Mouse (Mus musculus): ENCODE data around the gene Retsat.

The Retsat gene

DNA sequence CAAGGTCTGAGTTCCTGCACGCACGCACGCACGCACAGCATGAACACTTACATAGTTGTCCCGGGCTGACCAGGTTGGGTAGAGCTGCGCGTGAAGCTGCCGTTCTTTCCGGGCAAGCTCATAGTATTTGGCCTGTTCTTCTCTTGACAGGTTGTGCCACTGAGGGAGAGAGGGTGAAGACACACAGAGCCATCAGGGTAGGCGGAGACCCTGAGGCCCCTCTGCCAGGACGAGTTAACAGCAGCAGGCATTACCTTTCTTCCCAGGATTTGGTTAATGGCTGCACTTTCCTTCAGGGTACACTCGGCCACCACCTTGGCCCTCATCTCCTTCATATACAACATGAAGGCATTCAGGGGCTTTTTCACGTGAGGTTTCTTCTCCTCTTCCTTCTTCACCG is 32.7 kb downstream of the Retsat start:
- CTCF ChIA-PET = no interaction called here

DNA sequence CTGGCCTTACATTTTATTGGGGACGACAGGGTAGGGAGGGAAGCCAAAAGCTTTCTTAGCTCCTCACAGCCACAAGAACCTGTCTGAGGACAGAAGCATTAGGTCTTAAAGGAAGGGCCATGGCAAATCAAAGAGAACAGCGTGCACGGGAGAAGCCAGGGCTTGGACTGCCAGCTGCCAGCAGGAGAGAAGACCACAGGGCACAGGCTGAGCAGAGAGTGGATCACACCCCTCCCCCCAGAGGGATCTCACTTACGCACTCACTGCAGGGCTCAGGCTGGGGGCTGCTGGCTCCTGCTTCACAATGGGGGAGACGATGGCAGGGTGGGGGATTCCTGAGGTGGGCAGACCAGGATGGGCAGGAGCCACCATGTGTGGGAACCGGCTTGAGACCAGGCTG is 33.4 kb downstream of the Retsat start:
- ChIA-PET POLR2A (interaction anchor here in 2 of 4 experiments (0.7 kb wide), 2 partner anchors 10 to 202 kb away, joined by 3 to 4 read pairs; no protein-coding TSS in a partner anchor), CTCF (no interaction called here)

More for the DNA sequence above, 32.7 kb downstream of the Retsat start:
- POLR2A ChIA-PET = interaction anchor here in 3 of 4 experiments (0.6 to 2.5 kb wide), 7 partner anchors 11 to 194 kb away, joined by 3 to 10 read pairs (median 4); partner anchors contain the start of gene Tgoln1 (in 2 of the 3)

DNA sequence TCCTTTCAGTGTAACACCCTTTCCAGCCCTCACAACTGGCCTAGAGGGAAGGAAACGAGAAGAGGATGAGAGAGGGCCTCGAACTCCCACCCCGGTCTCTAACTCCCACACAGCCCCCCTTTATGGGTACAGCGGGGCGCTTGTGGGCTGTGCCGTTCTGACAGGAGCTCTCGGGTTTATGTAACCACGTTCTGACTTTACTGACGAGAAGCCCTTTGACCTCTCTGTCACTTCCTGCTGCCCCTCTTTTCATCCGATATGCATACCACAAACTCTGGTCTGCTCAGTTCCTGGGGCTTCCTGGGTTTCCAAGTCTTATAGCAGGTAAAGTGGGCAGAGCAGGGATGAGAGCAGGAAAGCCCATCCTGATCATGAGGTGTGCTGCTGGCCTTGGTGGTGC is 36.0 kb downstream of the Retsat start:
- ChIA-PET CTCF (interaction anchor here in 3 of 4 experiments (0.7 to 1.7 kb wide), 6 partner anchors 11 to 101 kb away, joined by 3 to 6 read pairs (median 4); no protein-coding TSS in a partner anchor), POLR2A (interaction anchor here in 3 of 4 experiments (0.5 to 3.0 kb wide), 8 partner anchors 10 to 154 kb away, joined by 3 to 15 read pairs (median 4); no protein-coding TSS in a partner anchor)

DNA sequence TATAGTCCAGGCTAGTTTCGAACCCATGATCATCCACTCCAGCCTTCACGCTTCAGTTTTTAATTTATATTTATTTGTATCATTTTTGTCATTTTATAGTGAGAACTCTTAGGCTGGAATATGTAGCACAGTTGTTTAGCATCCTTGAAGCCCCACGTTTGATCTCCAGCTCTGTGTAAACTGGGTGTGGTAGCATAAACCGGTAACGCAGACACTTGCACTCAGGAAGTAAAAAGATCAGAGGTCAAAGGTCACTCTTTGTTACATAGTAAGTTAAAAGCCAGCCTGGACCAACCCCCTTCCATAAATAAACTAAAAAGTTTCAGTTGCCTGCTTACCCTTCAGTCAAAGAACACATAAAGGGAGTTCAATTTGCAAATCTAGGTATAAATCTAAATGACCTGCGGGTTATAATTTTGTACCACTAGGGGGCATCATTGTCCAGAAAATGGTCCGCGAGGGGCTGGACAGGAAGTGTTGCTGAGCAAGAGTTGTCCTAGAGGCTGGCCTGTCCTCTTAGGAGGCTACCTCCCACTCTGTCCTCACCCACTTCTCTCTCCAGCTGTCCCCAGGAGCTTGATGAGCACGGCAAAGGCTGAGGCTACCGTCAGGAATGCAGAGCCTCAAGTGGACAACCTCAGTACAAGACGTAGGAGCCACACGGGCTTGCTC is 37.6 kb downstream of the Retsat start:
- CTCF ChIA-PET = interaction anchor here (0.6 to 3.2 kb wide), 21 partner anchors 9 to 207 kb away, joined by 3 to 12 read pairs (median 4); no protein-coding TSS in a partner anchor
- POLR2A ChIA-PET = interaction anchor here in 2 of 4 experiments (0.8 to 3.0 kb wide), 13 partner anchors 12 to 206 kb away, joined by 3 to 15 read pairs (median 4); partner anchors contain the start of genes Mat2a (in 1 of the 2) and Tgoln1 (in 1 of the 2)

DNA sequence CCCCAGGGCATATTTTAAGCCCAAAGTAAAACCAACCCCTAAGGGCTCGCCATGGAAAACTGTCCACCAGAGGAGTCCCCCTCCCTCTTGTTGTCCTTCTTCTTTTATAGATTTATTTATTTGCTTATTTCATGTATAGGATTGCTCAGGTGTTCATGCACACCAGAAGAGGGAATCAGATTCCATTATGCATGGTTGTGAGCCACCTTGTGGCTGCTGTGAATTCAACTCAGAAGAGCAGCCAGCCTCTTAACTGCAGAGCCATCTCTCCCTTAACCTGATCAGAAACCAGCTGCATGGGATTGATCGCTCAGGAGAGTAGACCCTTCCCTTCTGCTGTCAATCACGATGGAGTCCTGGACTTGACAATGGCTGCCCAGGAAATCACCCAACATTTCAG is 38.7 kb downstream of the Retsat start:
- ChIA-PET POLR2A (interaction anchor here in 2 of 4 experiments (1.0 to 3.0 kb wide), 14 partner anchors 11 to 207 kb away, joined by 3 to 15 read pairs (median 4); partner anchors contain the start of genes Tgoln1 (in 2 of the 2), Elmod3 (in 1 of the 2), Mat2a (in 1 of the 2) and Retsat (in 1 of the 2)), CTCF (interaction anchor here (0.7 to 3.2 kb wide), 20 partner anchors 8 to 206 kb away, joined by 3 to 12 read pairs (median 3); no protein-coding TSS in a partner anchor)

DNA sequence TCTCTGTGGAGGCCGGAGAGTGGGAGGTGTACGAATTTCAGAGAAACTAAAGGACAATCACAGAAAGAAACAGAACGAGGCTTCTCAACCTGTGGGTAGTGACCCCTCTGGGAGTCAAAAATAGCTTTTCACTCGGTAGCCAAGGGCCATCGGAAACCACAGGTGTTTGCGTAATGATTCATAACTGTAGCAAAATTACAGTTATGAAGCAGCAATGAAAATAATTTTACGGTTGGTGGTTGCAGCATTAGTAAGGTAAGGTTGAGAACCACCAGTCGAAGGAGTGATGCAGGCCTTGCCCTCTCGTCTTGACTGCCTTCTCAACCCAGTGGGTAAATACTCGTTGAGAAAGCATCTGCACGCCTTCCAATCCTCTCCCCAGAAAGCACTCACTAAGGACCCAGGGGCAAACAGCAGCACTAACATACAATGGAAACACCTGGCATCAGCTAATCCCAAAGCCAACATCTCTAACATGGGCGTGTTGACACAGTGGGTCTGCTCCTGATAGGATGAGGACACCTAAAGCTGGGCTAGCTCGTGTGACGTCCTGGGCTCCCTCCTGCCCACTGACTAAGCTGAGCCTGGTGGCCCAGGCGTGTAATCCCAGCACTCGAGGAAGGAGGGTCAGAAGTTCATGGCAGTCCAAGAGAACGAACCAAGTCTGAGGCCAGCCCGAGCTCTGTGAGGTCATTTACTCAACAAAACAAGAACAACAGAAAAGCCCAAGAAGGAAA is 43.1 kb downstream of the Retsat start:
- CTCF ChIA-PET = interaction anchor here in 1 of 4 experiments (1.1 kb wide), 1 partner anchor 25 kb away, joined by 5 read pairs; no protein-coding TSS in a partner anchor
- POLR2A ChIA-PET = interaction anchor here in 3 of 4 experiments (0.5 to 1.7 kb wide), 8 partner anchors 11 to 202 kb away, joined by 3 to 4 read pairs (median 3); partner anchors contain the start of genes Mat2a (in 1 of the 3) and Tgoln1 (in 1 of the 3)

DNA sequence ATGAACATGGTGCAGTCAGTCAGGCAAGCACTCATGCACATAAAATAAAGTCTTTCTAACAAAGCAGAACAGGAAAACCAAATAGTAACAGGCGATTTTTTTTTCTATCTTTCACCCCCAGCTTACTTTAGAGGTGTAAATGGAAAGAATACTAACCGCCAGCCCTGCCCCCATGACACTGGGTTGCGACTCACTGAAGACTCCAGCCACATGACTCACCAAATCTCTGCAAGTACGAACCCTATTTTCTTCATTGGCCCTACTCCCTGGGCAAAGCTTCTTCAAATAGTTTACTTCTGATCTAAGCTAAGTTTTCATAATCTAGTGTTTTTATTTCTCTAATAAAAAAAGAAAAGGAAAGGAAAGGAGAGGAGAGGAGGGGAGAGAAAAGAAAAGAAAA is 46.3 kb downstream of the Retsat start:
- POLR2A ChIA-PET = interaction anchor here in 3 of 4 experiments (0.5 to 3.0 kb wide), 12 partner anchors 11 to 171 kb away, joined by 3 to 11 read pairs (median 3); partner anchors contain the start of gene Tgoln1 (in 1 of the 3)
- CTCF ChIA-PET = interaction anchor here in 3 of 4 experiments (0.6 to 2.1 kb wide), 7 partner anchors 8 to 48 kb away, joined by 3 to 7 read pairs (median 4); no protein-coding TSS in a partner anchor

DNA sequence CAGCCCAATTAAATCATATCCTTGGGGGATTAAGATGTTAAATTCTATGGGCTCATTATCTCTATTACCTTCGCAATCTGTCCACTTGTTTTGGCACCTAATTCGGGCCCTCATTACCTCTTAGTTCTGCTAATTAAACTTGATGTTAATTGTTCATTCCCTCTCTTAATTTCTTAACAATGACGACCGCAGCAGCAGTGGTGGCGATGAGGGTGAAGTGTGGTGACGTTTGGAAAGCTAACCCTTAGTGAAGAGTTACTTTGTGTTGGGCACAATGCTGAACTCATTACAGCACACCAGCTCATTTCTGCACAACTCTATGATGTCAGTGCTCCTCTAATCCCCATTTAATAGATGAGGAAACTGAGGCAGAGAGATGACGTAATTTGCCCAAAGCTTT is 47.1 kb downstream of the Retsat start:
- ChIA-PET CTCF (interaction anchor here (0.6 to 2.1 kb wide), 9 partner anchors 9 to 79 kb away, joined by 3 to 7 read pairs (median 4); no protein-coding TSS in a partner anchor), POLR2A (interaction anchor here in 2 of 4 experiments (0.6 to 3.0 kb wide), 9 partner anchors 11 to 172 kb away, joined by 3 to 11 read pairs (median 3); partner anchors contain the start of gene Tgoln1 (in 1 of the 2))

DNA sequence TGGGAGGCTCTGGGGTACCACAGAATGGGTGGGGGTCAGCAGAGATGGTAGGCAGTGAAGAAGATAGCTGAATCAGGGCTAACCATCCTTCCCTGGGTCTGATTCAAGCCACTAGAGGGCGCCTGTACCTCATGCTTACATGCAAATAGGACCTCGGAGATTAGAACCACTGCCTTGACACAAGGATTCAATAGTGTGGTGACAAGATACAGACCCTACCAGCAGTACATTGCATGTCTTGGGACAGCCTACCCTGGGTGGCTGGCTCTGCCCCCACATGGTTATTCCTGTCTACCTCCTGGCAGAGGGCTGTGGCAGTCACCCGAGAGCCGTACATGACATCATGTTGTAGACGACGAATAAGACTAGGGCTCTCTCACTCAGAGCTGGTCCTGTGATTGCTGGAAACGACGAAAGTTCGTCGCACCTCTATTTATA is 49.1 kb downstream of the Retsat start:
- CTCF ChIA-PET = interaction anchor here (0.5 to 1.8 kb wide), 48 partner anchors 8 to 660 kb away, joined by 3 to 14 read pairs (median 4); partner anchors contain the start of gene Tcf7l1 (in 2 of the 4)
- POLR2A ChIA-PET = interaction anchor here (0.5 to 1.7 kb wide), 12 partner anchors 8 to 243 kb away, joined by 3 to 7 read pairs (median 4); no protein-coding TSS in a partner anchor

DNA sequence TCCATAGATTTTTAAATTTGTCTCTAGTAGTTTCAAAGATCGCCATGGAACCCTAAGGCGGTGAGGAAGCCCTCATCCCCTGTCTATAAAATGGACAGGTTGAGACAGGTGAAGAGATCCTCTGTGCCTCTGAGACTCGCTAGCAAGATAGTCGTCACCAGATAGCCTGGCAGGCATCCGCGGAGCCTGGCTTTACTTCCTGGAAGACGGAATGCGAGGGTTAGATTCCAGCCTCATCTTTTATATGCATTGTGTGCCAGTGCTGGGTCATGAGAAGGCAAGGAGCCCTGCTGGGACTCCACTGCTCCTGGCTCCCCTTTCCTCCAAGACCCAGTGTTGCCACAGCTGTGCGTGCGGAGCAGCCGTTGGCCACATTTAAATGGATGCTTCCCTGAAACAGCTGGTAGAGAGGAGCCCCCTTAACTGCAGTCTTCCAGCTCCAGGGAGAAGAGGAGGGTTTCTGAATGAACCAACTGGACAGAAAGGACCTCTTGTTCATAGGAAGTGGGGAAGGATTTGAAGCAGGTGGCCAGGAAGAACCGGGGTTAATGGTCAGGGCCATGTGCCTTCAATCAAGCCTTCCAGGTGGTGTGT is 49.8 kb downstream of the Retsat start:
- ChIA-PET POLR2A (interaction anchor here in 3 of 4 experiments (0.6 to 1.7 kb wide), 8 partner anchors 9 to 253 kb away, joined by 3 to 4 read pairs (median 4); no protein-coding TSS in a partner anchor), CTCF (interaction anchor here (0.5 to 1.8 kb wide), 33 partner anchors 8 to 247 kb away, joined by 3 to 14 read pairs (median 4); partner anchors contain the start of gene Tcf7l1 (in 2 of the 4))

DNA sequence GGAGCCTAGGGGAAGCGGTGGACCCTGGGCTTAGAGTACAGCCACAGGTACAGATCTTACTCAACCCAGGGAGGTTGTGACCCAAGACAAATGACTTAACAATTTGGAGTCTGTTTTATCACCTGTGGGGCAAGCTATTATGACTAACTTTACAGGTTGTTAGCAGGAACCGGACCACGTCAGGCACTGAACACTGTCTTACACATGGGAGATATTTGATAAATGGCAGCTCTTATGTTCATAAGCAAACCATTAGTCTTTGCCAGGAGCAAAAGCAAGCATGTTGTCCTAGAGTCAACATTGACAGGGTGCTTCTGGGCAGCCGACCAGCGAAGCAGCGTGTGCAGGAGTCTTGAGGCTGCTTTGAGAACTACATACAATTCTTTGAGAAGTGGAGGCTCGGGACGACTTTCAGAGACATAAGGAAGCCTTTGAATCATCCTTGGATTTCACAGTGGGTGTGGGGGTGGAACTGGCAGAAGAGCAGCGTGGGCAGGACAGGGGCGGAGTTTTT is 52.1 kb downstream of the Retsat start:
- ChIA-PET POLR2A (interaction anchor here in 1 of 4 experiments (0.9 to 1.1 kb wide), 2 partner anchors 16 to 231 kb away, joined by 3 to 4 read pairs; no protein-coding TSS in a partner anchor), CTCF (interaction anchor here in 2 of 4 experiments (0.5 to 0.6 kb wide), 2 partner anchors 100 to 138 kb away, joined by 4 read pairs; no protein-coding TSS in a partner anchor)

DNA sequence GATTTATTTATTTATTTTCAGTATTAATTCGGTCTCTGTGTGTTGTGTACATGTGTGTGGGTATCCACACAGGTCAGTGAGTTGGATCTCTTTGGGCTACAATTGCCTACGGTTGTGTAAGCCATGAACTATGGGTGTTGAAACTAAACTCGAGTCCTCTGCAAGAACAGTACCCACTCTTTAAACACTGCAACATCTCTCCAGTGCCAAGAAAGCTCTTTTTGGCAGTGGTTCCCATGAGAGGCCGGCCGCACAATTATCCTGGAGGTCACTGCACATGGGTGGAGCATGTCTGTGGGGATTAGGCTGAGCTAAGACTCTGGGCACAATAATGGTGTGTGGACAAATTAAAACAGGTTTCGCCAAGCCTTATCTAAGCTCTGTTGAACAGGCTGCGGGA is 55.1 kb downstream of the Retsat start:
- ChIA-PET POLR2A (interaction anchor here in 1 of 4 experiments (0.7 to 1.6 kb wide), 2 partner anchors 45 to 147 kb away, joined by 3 read pairs; no protein-coding TSS in a partner anchor), CTCF (interaction anchor here in 1 of 4 experiments (0.6 kb wide), 1 partner anchor 197 kb away, joined by 3 read pairs; no protein-coding TSS in a partner anchor)

DNA sequence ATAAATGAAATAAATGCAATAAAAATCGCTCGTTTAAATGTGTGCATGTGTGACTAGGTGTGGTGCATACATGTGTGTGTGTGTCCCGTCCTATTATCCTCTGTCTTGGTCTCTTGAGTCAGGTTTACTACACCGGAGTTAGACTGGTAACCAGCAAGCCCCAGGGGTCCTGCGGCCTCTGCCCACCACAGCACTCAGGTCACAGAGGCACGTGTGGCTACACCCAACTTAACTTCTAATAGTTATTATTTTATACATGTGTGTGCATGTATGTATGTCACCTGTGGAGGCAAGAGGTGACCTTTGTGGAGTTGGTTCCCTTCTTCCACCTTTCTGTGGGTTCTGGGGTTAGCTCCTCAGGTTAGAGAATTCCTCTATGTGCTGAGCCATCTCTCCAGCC is 56.1 kb downstream of the Retsat start:
- POLR2A ChIA-PET = interaction anchor here in 3 of 4 experiments (0.7 to 4.3 kb wide), 5 partner anchors 10 to 302 kb away, joined by 4 to 16 read pairs (median 9); no protein-coding TSS in a partner anchor

DNA sequence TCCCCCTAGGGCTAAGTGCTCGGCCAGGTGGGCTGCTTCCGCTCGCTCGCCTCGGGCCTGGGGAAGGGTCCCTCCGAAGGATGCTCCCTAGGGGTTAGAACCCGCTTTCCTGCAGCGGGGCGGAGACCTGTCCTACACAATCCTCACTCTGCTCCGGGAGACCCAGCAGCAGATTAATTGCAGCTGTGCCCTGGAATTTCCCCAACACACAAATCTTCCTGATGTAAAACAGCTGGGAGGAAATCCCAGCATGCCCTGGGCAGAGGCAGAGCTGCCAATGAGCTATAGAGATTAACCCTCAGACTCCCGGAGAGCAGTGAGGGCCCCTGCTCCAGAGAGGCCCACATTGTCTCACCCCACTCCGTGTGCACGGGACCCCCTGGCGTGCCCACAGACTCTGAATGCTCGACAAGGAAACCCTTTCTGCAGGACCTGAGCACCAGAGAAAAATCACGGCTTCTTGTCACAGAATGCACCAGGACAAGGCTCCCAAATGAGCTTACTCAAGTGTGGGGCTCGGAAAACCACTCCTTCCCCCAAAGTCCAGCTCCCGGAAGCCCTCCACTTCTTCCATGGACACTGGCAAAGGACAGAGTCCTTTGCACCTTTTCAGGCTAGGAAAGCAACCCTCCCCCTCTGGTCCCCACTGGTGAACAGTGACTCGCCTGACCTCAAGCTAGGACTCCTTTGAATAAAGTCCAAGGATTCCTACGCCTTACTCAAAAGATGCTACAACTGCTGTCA is 57.2 kb downstream of the Retsat start:
- ChIA-PET CTCF (interaction anchor here (0.6 to 2.4 kb wide), 15 partner anchors 8 to 292 kb away, joined by 3 to 26 read pairs (median 4); no protein-coding TSS in a partner anchor), POLR2A (interaction anchor here (0.5 to 4.3 kb wide), 34 partner anchors 8 to 536 kb away, joined by 3 to 16 read pairs (median 4); partner anchors contain the start of genes Elmod3 (in 1 of the 4), Retsat (in 1 of the 4) and Tgoln1 (in 1 of the 4))

More for the DNA sequence above, 56.1 kb downstream of the Retsat start:
- CTCF ChIA-PET = no interaction called here

DNA sequence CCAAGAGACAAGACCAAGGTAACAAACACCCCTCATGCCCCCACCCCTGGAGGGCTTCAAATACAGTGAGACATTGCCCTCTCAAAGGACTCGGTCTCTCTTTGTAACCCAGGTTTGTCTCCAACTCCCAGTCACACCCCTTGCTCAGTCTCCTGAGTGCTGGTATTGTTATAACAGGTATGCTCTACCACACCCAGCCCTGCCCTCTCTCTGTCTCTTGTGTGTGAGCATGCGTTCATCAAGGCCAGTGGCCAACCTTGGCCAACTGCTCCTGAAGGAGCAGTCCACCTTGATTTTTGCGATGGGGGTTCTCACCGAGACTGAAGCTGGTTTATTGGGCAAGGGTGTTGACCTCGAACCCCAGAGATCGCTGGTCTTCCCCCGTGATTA is 57.8 kb downstream of the Retsat start:
- POLR2A ChIA-PET = interaction anchor here (0.6 to 4.3 kb wide), 34 partner anchors 8 to 217 kb away, joined by 3 to 16 read pairs (median 4); partner anchors contain the start of genes Elmod3 (in 1 of the 4), Mat2a (in 1 of the 4), Retsat (in 1 of the 4) and Tgoln1 (in 1 of the 4)
- CTCF ChIA-PET = interaction anchor here (1.0 to 2.4 kb wide), 13 partner anchors 8 to 172 kb away, joined by 3 to 26 read pairs (median 4); no protein-coding TSS in a partner anchor

DNA sequence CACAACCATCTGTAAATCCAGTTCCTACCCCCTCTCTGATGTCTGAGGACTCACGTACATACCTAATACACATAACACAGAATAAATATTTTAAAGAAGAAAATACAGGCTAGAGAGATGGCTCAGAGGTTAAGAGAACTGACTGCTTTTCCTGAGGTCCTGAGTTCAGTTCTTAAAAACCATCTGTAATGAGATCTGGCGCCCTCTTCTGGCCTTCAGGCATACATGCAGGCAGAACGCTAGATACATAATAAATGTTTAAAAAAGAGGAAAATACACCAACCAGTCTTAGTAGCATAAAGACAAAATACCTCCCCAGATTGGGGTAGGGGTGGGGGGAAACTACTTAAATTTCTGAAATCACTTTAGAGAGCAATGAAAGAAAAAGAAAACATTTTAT is 59.7 kb downstream of the Retsat start:
- ChIA-PET POLR2A (interaction anchor here in 2 of 4 experiments (0.6 to 4.3 kb wide), 5 partner anchors 9 to 283 kb away, joined by 3 to 16 read pairs (median 4); partner anchors contain the start of gene Tcf7l1 (in 1 of the 2)), CTCF (interaction anchor here in 2 of 4 experiments (1.0 to 1.7 kb wide), 4 partner anchors 9 to 10 kb away, joined by 3 to 9 read pairs (median 4); no protein-coding TSS in a partner anchor)
